In genomic region chr4:59850886-59851623, GRCm38 (mm10) we compare ENCODE assay signal across 10 mouse cellular contexts. TPM values are rescaled to one million over a fixed set of nuclear protein-coding genes. Genes with fewer than 3 reads are reported as not detected.
DNase-seq lines count a peak whose midpoint lies in the region; ATAC-seq and TF ChIP-seq lines count a peak whose summit lies in the region.
"Had no signal": no experiment of that assay in that cellular context is flagged by ENCODE, and none has a peak within 500 bp of the region (broad histone marks: within the 10 kb centered on the region; RNA-seq: fewer than 3 reads in every experiment).

No protein-coding gene starts in this region.

- no peaks in the 10 kb centered on the region for H3K27me3 ChIP-seq in heart, embryonic 13.5 days (replicated peaks)
- no peaks in the 10 kb centered on the region for H3K27me3 ChIP-seq in lung, embryonic 15.5 days
- H3K27me3 ChIP-seq in hindbrain, postnatal 0 days (ENCODE audit: insufficient read depth, low read length): no peaks in the 10 kb centered on the region
- H3K27me3 ChIP-seq: Patski had no signal

- peak; percentile 55 to 62 for DNase-seq in cerebellum, postnatal 10 days
- DNase-seq in heart, adult 11 months: no peak
- no peak for DNase-seq in lung, postnatal 25 days (ENCODE audit: low spot score)
- peak; percentile 64 for DNase-seq in hindbrain, postnatal 0 days (ENCODE audit: low spot score)
- DNase-seq in frontal cortex, postnatal 14 days (ENCODE audit: low spot score in 2 of 2): no peak

- peak overlapping the region; percentile 49 for H3K27ac ChIP-seq in heart, embryonic 13.5 days (replicated peaks)
- peak overlapping the region; percentile 45; the same call in 1 of the 2 replicates for H3K27ac ChIP-seq in lung, embryonic 15.5 days
- H3K27ac ChIP-seq in hindbrain, postnatal 0 days: peak overlapping the region; percentile 5; the same call in 1 of the 2 replicates
- H3K27ac ChIP-seq: kidney, postnatal 0 days had no signal

- H3K36me3 ChIP-seq in heart, embryonic 13.5 days: peaks cover 5% of the 10 kb centered on the region
- no peaks in the 10 kb centered on the region for H3K36me3 ChIP-seq in lung, embryonic 15.5 days
- H3K36me3 ChIP-seq in hindbrain, postnatal 0 days (ENCODE audit: insufficient read depth, low read length): no peaks in the 10 kb centered on the region

- H3K9ac ChIP-seq in heart, embryonic 13.5 days: 0 out of 2 replicates have a peak overlapping the region, but pooled peaks have one; percentile 25
- no peak overlapping the region for H3K9ac ChIP-seq in lung, embryonic 15.5 days
- no peak overlapping the region for H3K9ac ChIP-seq in hindbrain, postnatal 0 days (replicated peaks; ENCODE audit: low read length)

- H3K4me2 ChIP-seq in heart, embryonic 13.5 days: no peak overlapping the region
- H3K4me2 ChIP-seq in lung, embryonic 15.5 days: no peak overlapping the region
- no peak overlapping the region for H3K4me2 ChIP-seq in hindbrain, postnatal 0 days (ENCODE audit: low read depth, low read length)

- H3K9me3 ChIP-seq in heart, embryonic 13.5 days: 0 out of 2 replicates have a peak, but pooled peaks cover 4% of the 10 kb centered on the region
- no peaks in the 10 kb centered on the region for H3K9me3 ChIP-seq in lung, embryonic 15.5 days
- H3K9me3 ChIP-seq in hindbrain, postnatal 0 days (ENCODE audit: low read length): peaks cover 2% of the 10 kb centered on the region; the same call in 1 of the 2 replicates

- ATAC-seq in cerebellum, adult (ENCODE audit: insufficient number of reproducible peaks, low FRiP score, low TSS enrichment): no peak
- ATAC-seq in heart, embryonic 13.5 days (ENCODE audit: extremely low read depth, insufficient number of reproducible peaks, low FRiP score, low TSS enrichment): no peak
- peak; percentile 32; the same call in 1 of the 2 replicates for ATAC-seq in lung, embryonic 15.5 days (ENCODE audit: borderline replicate concordance, extremely low read depth, low FRiP score, low TSS enrichment)
- peak; percentile 58 for ATAC-seq in hindbrain, postnatal 0 days
- ATAC-seq: Patski had no signal

- no peak for TF ChIP-seq CTCF in hindbrain, postnatal 0 days (IDR thresholded peaks at IDR 0.05; ENCODE audit: low read depth)

- no peak overlapping the region for H3K4me3 ChIP-seq in heart, embryonic 13.5 days
- H3K4me3 ChIP-seq in lung, embryonic 15.5 days: no peak overlapping the region
- no peak overlapping the region for H3K4me3 ChIP-seq in hindbrain, postnatal 0 days (ENCODE audit: low read length)

- 70% methylated on average over 5 of the region's 5 CpGs for WGBS in heart, embryonic 13.5 days
- 62% methylated on average over 5 of the region's 5 CpGs for WGBS in lung, embryonic 15.5 days
- WGBS in hindbrain, postnatal 0 days: 46% methylated on average over 5 of the region's 5 CpGs

- H3K4me1 ChIP-seq in heart, embryonic 13.5 days: peaks cover 11% of the 10 kb centered on the region
- H3K4me1 ChIP-seq in lung, embryonic 15.5 days: peaks cover 11% of the 10 kb centered on the region; the same call in 1 of the 2 replicates
- no peaks in the 10 kb centered on the region for H3K4me1 ChIP-seq in hindbrain, postnatal 0 days (ENCODE audit: insufficient read depth, low read length)

RNA-seq across cellular contexts. Expression of gene Snx30, which starts 45.4 kb away (rescaled TPM):
- 4.1 and 4.4 TPM in 2 replicates for polyA plus RNA-seq in heart, embryonic 13.5 days (2015; fragmentation: Nextera tagmentation; extraction: Ambion mirVana)
- polyA plus RNA-seq in lung, embryonic 15.5 days (2015; fragmentation: Nextera tagmentation; extraction: Ambion mirVana): 9.2 and 10.0 TPM in 2 replicates
- 31.2 and 34.1 TPM in 2 replicates for total RNA-seq in hindbrain, postnatal 0 days (2014; rRNA removed)
- 15.8 and 18.3 TPM in 2 replicates for polyA plus RNA-seq in hindbrain, postnatal 0 days (2015; fragmentation: Nextera tagmentation; extraction: Ambion mirVana)

RNA-seq across cellular contexts. Expression of gene Inip, which starts 49.7 kb away (rescaled TPM):
- polyA plus RNA-seq in heart, embryonic 13.5 days (2015; fragmentation: Nextera tagmentation; extraction: Ambion mirVana): 39.0 and 41.7 TPM in 2 replicates
- 51.2 and 56.5 TPM in 2 replicates for polyA plus RNA-seq in lung, embryonic 15.5 days (2015; fragmentation: Nextera tagmentation; extraction: Ambion mirVana)
- total RNA-seq in hindbrain, postnatal 0 days (2014; rRNA removed): 20.3 and 20.7 TPM in 2 replicates
- polyA plus RNA-seq in hindbrain, postnatal 0 days (2015; fragmentation: Nextera tagmentation; extraction: Ambion mirVana): 40.2 and 40.5 TPM in 2 replicates

Comparison
In these comparisons a context has a peak if more than half of its experiments do, and no peak if none do; other contexts are left out.
1. DNase-seq: peak in cerebellum, postnatal 10 days (2 of 2) and hindbrain, postnatal 0 days (single experiment); none in heart, adult 11 months (single experiment), lung, postnatal 25 days (single experiment) and frontal cortex, postnatal 14 days (0 of 2).
2. ATAC-seq: peak in lung, embryonic 15.5 days (single experiment) and hindbrain, postnatal 0 days (single experiment); none in cerebellum, adult (single experiment) and heart, embryonic 13.5 days (single experiment).
3. Peak in every context shown above with its lines, with median percentiles within 50 percentile points of each other: H3K27ac ChIP-seq.